Mouse (Mus musculus): ENCODE measurements around the gene Nt5c3b. TPM values are rescaled to one million over a fixed set of nuclear protein-coding genes. Genes with fewer than 3 reads are reported as not detected.
A peak's percentile ranks its signal among the peaks of the same experiment; 100 is the strongest.

Nt5c3b gene
- total and polyA plus RNA-seq, 2 experiments from 2014 or later: 63.0 to 113 TPM

GRCm38 (mm10) chr11:100399727-100400538 is 41.7 kb downstream of the Nt5c3b start:
- WGBS: 78% methylated on average over 12 of the region's 12 CpGs
- no peak for ATAC-seq

GRCm38 (mm10) chr11:100399320-100399719 is 42.3 kb downstream of the Nt5c3b start:
- H3K4me1 ChIP-seq (ENCODE audit: insufficient read depth): peaks cover 18% of the 10 kb centered on the region
- no peak for TF ChIP-seq CTCF (IDR thresholded peaks at IDR 0.05; ENCODE audit: low read depth)
- H3K9me3 ChIP-seq (ENCODE audit: low read length): no peaks in the 10 kb centered on the region
- WGBS: 76% methylated on average over 9 of the region's 9 CpGs
- DNase-seq (no peak), ATAC-seq (no peak)
- no peak overlapping the region for H3K27ac ChIP-seq (ENCODE audit: low read depth, low read length)
- H3K36me3 ChIP-seq (ENCODE audit: insufficient read depth): no peaks in the 10 kb centered on the region
- H3K4me2 ChIP-seq (ENCODE audit: low read depth): no peak overlapping the region
- H3K27me3 ChIP-seq (ENCODE audit: insufficient read depth, low read length): no peaks in the 10 kb centered on the region
- H3K4me3 ChIP-seq (ENCODE audit: low read depth, low read length): no peak overlapping the region
- no peak overlapping the region for H3K9ac ChIP-seq

More at GRCm38 (mm10) chr11:100399727-100400538, 41.7 kb downstream of the Nt5c3b start:
- peaks cover 16% of the 10 kb centered on the region for H3K4me1 ChIP-seq (ENCODE audit: insufficient read depth)
- no peak for TF ChIP-seq CTCF (IDR thresholded peaks at IDR 0.05; ENCODE audit: low read depth)
- DNase-seq: peak; percentile 27
- no peak overlapping the region for H3K9ac ChIP-seq
- no peaks in the 10 kb centered on the region for H3K36me3 ChIP-seq (ENCODE audit: insufficient read depth)
- no peak overlapping the region for H3K4me2 ChIP-seq (ENCODE audit: low read depth)
- no peaks in the 10 kb centered on the region for H3K9me3 ChIP-seq (ENCODE audit: low read length)
- H3K4me3 ChIP-seq (ENCODE audit: low read depth, low read length): no peak overlapping the region
- H3K27me3 ChIP-seq (ENCODE audit: insufficient read depth, low read length): no peaks in the 10 kb centered on the region
- no peak overlapping the region for H3K27ac ChIP-seq (ENCODE audit: low read depth, low read length)

- Histone ChIP-seq H3K9me3 (ENCODE audit: low read length) (no peaks in the 10 kb centered on the region), H3K27me3 (ENCODE audit: insufficient read depth, low read length) (no peaks in the 10 kb centered on the region), H3K9ac (no peak overlapping the region), H3K36me3 (ENCODE audit: insufficient read depth) (no peaks in the 10 kb centered on the region), H3K27ac (ENCODE audit: low read depth, low read length) (no peak overlapping the region), H3K4me3 (ENCODE audit: low read depth, low read length) (no peak overlapping the region), H3K4me1 (ENCODE audit: insufficient read depth) (peaks cover 18% of the 10 kb centered on the region), H3K4me2 (ENCODE audit: low read depth) (peak overlapping the region; percentile 78; the same call in 1 of the 2 replicates)
- DNase-seq (no peak), ATAC-seq (no peak)
- 96% methylated on average over 7 of the region's 7 CpGs for WGBS
- TF ChIP-seq CTCF (IDR thresholded peaks at IDR 0.05; ENCODE audit: low read depth): no peak
These were observed 43.1 kb downstream of the Nt5c3b start for GRCm38 (mm10) chr11:100398517-100398916.

DNA sequence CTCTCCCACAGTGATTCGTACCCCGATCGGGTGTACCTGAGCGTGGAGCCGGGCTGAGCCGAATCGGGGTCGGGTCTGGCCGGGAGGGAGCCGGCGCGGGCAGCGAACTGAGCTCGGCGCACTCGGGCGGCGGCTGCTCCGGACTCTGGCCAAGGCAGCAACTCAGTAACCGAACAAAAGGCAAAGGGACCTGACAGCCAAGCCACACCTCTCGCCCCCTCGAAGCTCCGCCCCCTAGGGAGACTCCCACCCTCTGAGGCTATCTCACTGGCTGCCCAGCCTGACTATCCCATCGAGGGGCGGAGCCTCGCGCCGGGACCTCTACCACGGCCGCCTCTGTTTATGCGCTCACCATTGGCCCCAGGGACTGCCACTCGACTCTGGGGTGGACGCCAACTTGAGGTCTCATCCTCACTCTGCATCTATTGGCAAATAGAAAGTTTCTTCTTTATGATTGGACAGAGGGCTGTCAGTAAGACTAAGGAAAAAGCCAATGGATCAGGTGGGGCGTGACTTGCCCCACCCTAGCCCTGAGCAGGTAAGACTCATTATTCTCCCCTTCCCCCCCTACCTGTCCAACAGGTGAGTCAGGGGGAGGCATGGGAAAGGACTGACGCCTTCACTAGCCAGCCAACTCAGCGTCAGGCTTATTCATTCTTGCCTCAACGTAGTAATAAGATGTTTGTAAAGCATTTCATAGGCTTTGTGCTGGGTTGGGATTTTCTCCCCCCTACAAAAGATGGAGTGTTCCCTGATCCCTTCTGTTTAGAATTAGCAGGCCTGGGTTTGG is 43.8 kb downstream of the Nt5c3b start, which contains the start of gene Jup:
Gene Jup (minus strand): TSS at position 164 of the 790 bp plus-strand sequence.
- DNase-seq (peak; percentile 98), ATAC-seq (peak; percentile 99)
- H3K4me2 ChIP-seq (ENCODE audit: low read depth): peak within 1 kb of the TSS; percentile 78
- H3K27ac ChIP-seq (ENCODE audit: low read depth, low read length): peak within 1 kb of the TSS; percentile 76
- no peaks in the 10 kb centered on the region for H3K9me3 ChIP-seq (ENCODE audit: low read length)
- peak within 1 kb of the TSS; percentile 72 for H3K9ac ChIP-seq
- H3K27me3 ChIP-seq (ENCODE audit: insufficient read depth, low read length): no peaks in the 10 kb centered on the region
- H3K4me3 ChIP-seq (ENCODE audit: low read depth, low read length): peak within 1 kb of the TSS; percentile 82
- WGBS: 1% methylated on average over 37 of the region's 37 CpGs
- no peaks in the 10 kb centered on the region for H3K36me3 ChIP-seq (ENCODE audit: insufficient read depth)
- peaks cover 18% of the 10 kb centered on the region for H3K4me1 ChIP-seq (ENCODE audit: insufficient read depth)
- TF ChIP-seq CTCF (IDR thresholded peaks at IDR 0.05; ENCODE audit: low read depth): no peak

DNA sequence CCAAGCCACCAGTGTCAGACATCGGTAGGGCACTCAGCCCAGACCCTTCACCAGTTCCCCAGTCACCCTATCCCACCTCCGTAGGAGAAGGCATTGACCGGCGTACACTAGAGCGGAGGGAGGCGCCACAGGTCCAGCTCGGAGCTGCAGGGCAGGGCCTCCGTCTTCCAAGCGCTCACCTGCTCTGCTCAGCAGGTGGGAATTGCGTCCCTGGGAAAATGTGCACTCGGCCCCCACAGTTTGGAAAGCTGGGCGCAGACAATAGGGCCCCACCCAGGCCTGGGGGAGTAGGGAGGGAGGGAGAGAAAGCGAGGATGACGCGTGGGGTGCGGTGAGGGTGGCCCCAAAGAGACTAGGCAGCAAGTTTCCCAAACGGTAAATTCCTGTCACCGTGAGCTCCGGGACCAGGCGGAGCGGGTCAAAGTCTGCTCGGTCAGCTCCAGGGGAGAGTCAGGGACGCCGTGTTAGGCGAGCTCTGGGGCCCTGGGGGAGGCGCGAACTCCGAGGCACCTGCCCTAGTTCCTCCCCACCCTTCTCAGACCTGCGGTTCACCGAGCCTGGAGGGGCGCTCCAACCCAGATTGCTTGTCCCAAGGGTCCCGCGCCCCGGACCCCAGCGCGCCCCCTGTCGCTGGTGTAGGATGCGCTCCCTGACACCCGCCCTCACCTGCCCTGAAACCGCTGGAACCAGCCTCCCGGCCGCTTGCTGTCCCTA is 44.6 kb downstream of the Nt5c3b start:
- WGBS: 4% methylated on average over 40 of the region's 42 CpGs
- no peak for DNase-seq
- no peaks in the 10 kb centered on the region for H3K9me3 ChIP-seq (ENCODE audit: low read length)

DNA sequence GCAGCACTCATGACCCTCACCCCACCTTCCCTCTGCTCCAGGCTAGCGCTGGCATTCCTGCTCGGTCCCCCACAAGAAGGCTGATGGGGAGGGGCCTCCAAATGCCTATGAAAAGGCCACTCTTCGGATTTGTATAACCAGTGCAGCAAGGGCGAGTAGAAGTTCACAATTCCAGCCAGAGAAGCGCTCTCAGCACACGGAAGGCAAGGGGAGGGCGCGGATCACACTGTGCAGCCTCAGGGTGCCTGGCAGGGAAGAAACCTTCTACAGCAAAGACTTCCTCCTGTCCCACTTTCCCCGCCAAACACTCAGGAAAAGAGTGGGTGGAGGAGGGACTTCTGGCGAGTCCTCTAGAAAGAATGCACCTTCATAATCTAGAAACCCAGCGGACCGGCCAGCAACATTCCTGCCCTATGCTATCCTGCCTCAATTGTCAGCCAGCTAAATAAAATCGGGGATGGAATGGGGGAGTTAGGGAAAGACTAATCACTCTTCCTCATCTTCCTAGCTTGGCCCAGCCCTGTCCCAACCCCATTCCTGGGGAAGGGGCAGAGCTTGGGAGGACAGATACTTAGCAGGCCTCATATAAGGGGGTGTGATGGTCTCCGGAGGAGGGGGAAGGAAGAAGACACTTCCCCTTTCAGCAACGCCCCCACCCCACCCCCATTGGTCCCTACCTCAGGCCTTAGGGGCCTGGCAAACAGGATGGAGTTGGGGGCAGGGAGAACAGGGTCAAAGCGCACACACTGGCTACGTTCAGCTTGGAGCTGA is 45.6 kb downstream of the Nt5c3b start:
- 26% methylated on average over 17 of the region's 17 CpGs for WGBS
- peak overlapping the region; percentile 72 for H3K9ac ChIP-seq
- peak overlapping the region; percentile 23; the same call in 1 of the 2 replicates for H3K27ac ChIP-seq (ENCODE audit: low read depth, low read length)
- DNase-seq: no peak
- H3K36me3 ChIP-seq (ENCODE audit: insufficient read depth): no peaks in the 10 kb centered on the region
- peak overlapping the region; percentile 82 for H3K4me3 ChIP-seq (ENCODE audit: low read depth, low read length)
- no peaks in the 10 kb centered on the region for H3K27me3 ChIP-seq (ENCODE audit: insufficient read depth, low read length)
- H3K4me1 ChIP-seq (ENCODE audit: insufficient read depth): peaks cover 18% of the 10 kb centered on the region
- H3K9me3 ChIP-seq (ENCODE audit: low read length): no peaks in the 10 kb centered on the region
- peak overlapping the region; percentile 78 for H3K4me2 ChIP-seq (ENCODE audit: low read depth)
- no peak for TF ChIP-seq CTCF (IDR thresholded peaks at IDR 0.05; ENCODE audit: low read depth)
- no peak for ATAC-seq

More for the DNA sequence above, 44.6 kb downstream of the Nt5c3b start:
- H3K36me3 ChIP-seq (ENCODE audit: insufficient read depth): no peaks in the 10 kb centered on the region
- H3K4me2 ChIP-seq (ENCODE audit: low read depth): peak overlapping the region; percentile 78
- peaks cover 18% of the 10 kb centered on the region for H3K4me1 ChIP-seq (ENCODE audit: insufficient read depth)
- TF ChIP-seq CTCF (IDR thresholded peaks at IDR 0.05; ENCODE audit: low read depth): peak; percentile 71
- H3K4me3 ChIP-seq (ENCODE audit: low read depth, low read length): peak overlapping the region; percentile 82
- no peaks in the 10 kb centered on the region for H3K27me3 ChIP-seq (ENCODE audit: insufficient read depth, low read length)
- peak; percentile 7; the same call in 1 of the 2 replicates for ATAC-seq
- H3K27ac ChIP-seq (ENCODE audit: low read depth, low read length): peak overlapping the region; percentile 76
- H3K9ac ChIP-seq: peak overlapping the region; percentile 72
